Mouse (Mus musculus) splenic B cell, adult 2 months (primary cell): ENCODE data around the gene Lima1.
A peak's percentile ranks its signal among the peaks of the same experiment; 100 is the strongest.

Experiments
- DNase-seq: peaks from one replicate; pipeline ENCODE4 v3.0.0-alpha.2; 2011; ENCODE audit warnings: low read depth, low spot score
- H3K27me3 ChIP-seq: 2 replicates; pipeline ENCODE4 v1.6.1; 2012; ENCODE audit warnings: mild to moderate bottlenecking, low read length, moderate library complexity, mixed read lengths; ENCODE audit not compliant: control insufficient read depth, poor library complexity, insufficient read depth, severe bottlenecking
- H3K36me3 ChIP-seq: 2 replicates; pipeline ENCODE4 v1.6.1; 2012; ENCODE audit warnings: mild to moderate bottlenecking, low read length, moderate library complexity, mixed read lengths; ENCODE audit not compliant: control insufficient read depth, poor library complexity, insufficient read depth, severe bottlenecking

Gene Lima1

DNA sequence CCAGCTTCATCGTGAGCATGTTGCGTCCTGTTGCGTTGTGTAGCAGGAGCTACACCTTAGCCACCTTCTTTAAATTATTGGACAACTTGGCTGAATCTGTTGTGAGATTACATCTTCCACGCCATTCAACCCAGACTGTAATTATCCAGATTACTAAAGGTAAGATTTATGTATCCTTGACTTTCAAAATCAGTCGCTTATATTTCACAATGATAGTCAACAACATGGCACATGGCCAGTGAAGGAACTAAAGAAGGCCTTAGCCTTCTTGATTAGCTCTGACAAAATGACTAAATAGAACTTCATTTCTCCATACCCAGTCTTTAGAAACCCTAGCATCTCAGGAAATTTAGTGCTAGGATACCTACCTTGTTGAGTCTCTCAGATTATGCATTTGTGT is 142.1 kb downstream of the Lima1 start:
- DNase-seq, result no peak
- H3K27me3 ChIP-seq, result no peaks in the 10 kb centered on the region
- peaks cover 15% of the 10 kb centered on the region for H3K36me3 ChIP-seq

DNA sequence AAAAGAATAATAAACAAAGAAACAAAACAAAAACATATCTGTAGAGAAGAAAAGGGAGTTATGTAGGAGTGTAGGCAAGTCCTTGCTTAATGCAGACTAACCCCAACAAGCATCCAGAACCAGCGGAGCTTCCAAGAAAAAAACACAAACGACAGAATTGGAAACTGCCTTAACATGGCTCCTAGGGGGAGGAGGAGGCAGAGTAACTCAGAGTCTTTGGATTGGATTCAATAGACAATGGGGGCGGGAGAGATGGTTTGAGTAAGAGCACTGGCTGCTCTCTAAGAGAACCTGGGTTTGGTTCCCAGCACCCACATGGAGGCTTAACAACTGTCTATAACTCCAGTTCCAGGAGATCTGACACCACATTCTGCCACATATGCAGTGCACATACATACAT is 143.6 kb downstream of the Lima1 start:
- no peaks in the 10 kb centered on the region for H3K27me3 ChIP-seq
- DNase-seq, result no peak
- H3K36me3 ChIP-seq, result peaks cover 11% of the 10 kb centered on the region

DNA sequence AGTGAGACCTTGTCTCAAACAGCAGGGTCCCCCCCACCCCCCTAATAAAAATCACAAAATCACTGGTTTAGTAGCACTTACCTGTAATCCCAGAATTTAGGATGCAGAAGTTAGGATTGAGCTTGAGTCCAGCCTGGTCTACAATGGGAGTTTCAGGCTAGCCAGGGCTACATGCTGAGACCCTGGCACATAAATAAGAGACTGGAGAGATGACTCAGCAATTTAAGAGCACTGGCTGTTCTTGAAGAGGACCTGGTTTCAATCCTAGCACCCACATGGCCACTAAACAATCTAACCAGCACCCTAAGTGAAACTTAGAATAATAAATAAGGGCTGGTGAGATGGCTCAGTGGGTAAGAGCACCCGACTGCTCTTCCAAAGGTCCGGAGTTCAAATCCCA is 144.1 kb downstream of the Lima1 start:
- DNase-seq, result no peak

GRCm38 (mm10) chr15:99729056-99729783 is 146.0 kb downstream of the Lima1 start:
- Histone ChIP-seq H3K27me3 (no peaks in the 10 kb centered on the region), H3K36me3 (peaks cover 8% of the 10 kb centered on the region; the same call in 1 of the 2 replicates)
- peak; percentile 31 for DNase-seq

More for the DNA sequence above, 144.1 kb downstream of the Lima1 start:
- peaks cover 9% of the 10 kb centered on the region for H3K36me3 ChIP-seq
- H3K27me3 ChIP-seq, result no peaks in the 10 kb centered on the region
